Mouse (Mus musculus) erythroblast, embryonic 14.5 days (primary cell): ENCODE results near the gene Cxcr2.

Experiments used
- GATA1 ChIP-seq: IDR thresholded peaks from 2 replicates; pipeline ENCODE4 v1.6.1; 2012; ENCODE audit warnings: low read length, inconsistent platforms, mixed read lengths
- TAL1 ChIP-seq: IDR thresholded peaks from 3 replicates; pipeline ENCODE4 v1.6.1; 2012; ENCODE audit warnings: low read length, inconsistent platforms, mixed read lengths

DNA sequence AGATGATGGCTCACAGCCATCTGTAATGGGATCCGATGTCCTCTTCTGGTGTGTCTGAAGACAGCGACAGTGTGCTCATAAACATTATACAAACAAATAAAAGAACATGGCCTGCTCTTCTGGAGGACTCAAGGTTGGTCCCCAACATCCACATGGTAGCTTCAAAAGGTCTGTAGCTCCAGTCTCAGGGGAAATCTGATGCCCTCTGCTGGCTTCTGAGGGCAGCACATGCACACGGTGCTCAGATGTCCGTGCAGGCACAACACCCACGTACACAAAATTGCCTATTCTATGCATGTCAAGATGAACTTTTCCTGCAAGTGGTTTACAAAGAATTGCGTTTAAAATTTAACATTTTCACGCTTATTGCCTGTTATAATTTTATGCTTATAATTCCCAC, 42.2 kb downstream of the Cxcr2 start:
- TF ChIP-seq GATA1 (no peak), TAL1 (no peak)
